Mouse (Mus musculus): ENCODE measurements around the gene Rassf3.

DNA sequence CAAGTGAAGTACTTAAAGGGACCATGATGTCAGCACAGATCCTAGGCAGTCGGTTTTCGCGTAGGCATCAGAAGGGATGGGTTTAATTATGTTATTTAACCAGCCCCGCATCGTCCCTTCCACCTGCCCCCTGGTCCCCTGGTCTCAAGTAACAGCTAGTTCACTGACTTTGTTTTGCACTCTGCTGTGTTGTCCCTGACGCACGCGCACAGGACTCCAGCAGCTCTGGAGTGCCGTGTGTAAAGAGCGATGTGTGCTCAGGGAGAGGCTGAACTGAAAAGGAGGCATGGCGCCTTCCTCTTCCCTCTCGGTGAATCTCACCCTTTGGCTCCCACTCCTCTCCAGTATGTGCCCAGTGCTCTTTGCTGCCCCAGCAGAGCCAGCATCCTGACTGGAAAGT lies 102.1 kb downstream of the Rassf3 start:
- TF ChIP-seq CTCF (IDR thresholded peaks at IDR 0.05; ENCODE audit: control insufficient read depth, insufficient read depth, insufficient replicate concordance, low read depth, low read length) (no peak), POLR2A (IDR thresholded peaks at IDR 0.05; ENCODE audit: control insufficient read depth, low read depth, low read length) (no peak)
